In genomic region chr4:24556116-24556820, GRCm38 (mm10) we compare ENCODE assay signal across 11 mouse cellular contexts.
DNase-seq lines count a peak whose midpoint lies in the region; ATAC-seq and TF ChIP-seq lines count a peak whose summit lies in the region.
"Had no signal": no experiment of that assay in that cellular context is flagged by ENCODE, and none has a peak within 500 bp of the region (broad histone marks: within the 10 kb centered on the region; RNA-seq: fewer than 3 reads in every experiment).

No protein-coding gene starts in this region.

- WGBS in stomach, embryonic 14.5 days: 28% methylated on average over 6 of the region's 6 CpGs
- 27% methylated on average over 6 of the region's 6 CpGs for WGBS in stomach, postnatal 0 days
- 27% methylated on average over 6 of the region's 6 CpGs for WGBS in liver, embryonic 15.5 days (ENCODE audit: insufficient replicate concordance)

- no peak for TF ChIP-seq CTCF in stomach, postnatal 0 days (IDR thresholded peaks at IDR 0.05; ENCODE audit: low read depth)

- ATAC-seq in stomach, embryonic 14.5 days (ENCODE audit: insufficient number of reproducible peaks, insufficient read depth, low FRiP score, low read depth): 0 out of 2 replicates have a peak, but pooled peaks have one; percentile 14
- ATAC-seq in stomach, postnatal 0 days (ENCODE audit: low FRiP score, low TSS enrichment): no peak
- ATAC-seq in liver, embryonic 15.5 days (ENCODE audit: insufficient read depth): no peak
- no peak for ATAC-seq in cerebellum, adult (ENCODE audit: insufficient number of reproducible peaks, low FRiP score, low TSS enrichment)

- no peaks in the 10 kb centered on the region for H3K9me3 ChIP-seq in stomach, embryonic 14.5 days (ENCODE audit: control insufficient read depth, low read depth, low read length)
- H3K9me3 ChIP-seq in stomach, postnatal 0 days (ENCODE audit: control insufficient read depth, low read length): no peaks in the 10 kb centered on the region
- no peaks in the 10 kb centered on the region for H3K9me3 ChIP-seq in liver, embryonic 15.5 days (replicated peaks)
- H3K9me3 ChIP-seq: hindbrain, embryonic 15.5 days had no signal

- H3K27me3 ChIP-seq in stomach, embryonic 14.5 days (ENCODE audit: control insufficient read depth, insufficient read depth, low read length): no peaks in the 10 kb centered on the region
- H3K27me3 ChIP-seq in stomach, postnatal 0 days (ENCODE audit: control insufficient read depth, insufficient read depth, low read length): no peaks in the 10 kb centered on the region
- H3K27me3 ChIP-seq in liver, embryonic 15.5 days: no peaks in the 10 kb centered on the region
- H3K27me3 ChIP-seq: hindbrain, embryonic 15.5 days had no signal

- DNase-seq in adrenal gland, postnatal 14 days: peak; percentile 11
- no peak for DNase-seq in adrenal gland, adult 2 months
- DNase-seq in stomach, postnatal 0 days (ENCODE audit: low spot score): no peak
- no peak for DNase-seq in right cerebral cortex, adult 18-20 months
- DNase-seq in kidney, postnatal 10 days: no peak
- DNase-seq: cerebellum, adult 9-10 months; right cerebral cortex, postnatal 14 days had no signal

- peaks cover 4% of the 10 kb centered on the region; the same call in 1 of the 2 replicates for H3K4me1 ChIP-seq in stomach, embryonic 14.5 days (ENCODE audit: control insufficient read depth, insufficient read depth, low read length)
- no peaks in the 10 kb centered on the region for H3K4me1 ChIP-seq in stomach, postnatal 0 days (replicated peaks; ENCODE audit: control insufficient read depth, insufficient read depth)
- H3K4me1 ChIP-seq in liver, embryonic 15.5 days (replicated peaks): peaks cover 16% of the 10 kb centered on the region; the same call in 1 of the 2 replicates
- H3K4me1 ChIP-seq: hindbrain, embryonic 15.5 days had no signal

- H3K36me3 ChIP-seq in stomach, embryonic 14.5 days (ENCODE audit: control insufficient read depth, insufficient read depth, low read length): no peaks in the 10 kb centered on the region
- H3K36me3 ChIP-seq in stomach, postnatal 0 days (ENCODE audit: control insufficient read depth, insufficient read depth, low read length): no peaks in the 10 kb centered on the region
- H3K36me3 ChIP-seq in liver, embryonic 15.5 days (replicated peaks): peaks cover 10% of the 10 kb centered on the region; the same call in 1 of the 2 replicates
- H3K36me3 ChIP-seq: hindbrain, embryonic 15.5 days had no signal

- H3K9ac ChIP-seq in stomach, embryonic 14.5 days (replicated peaks; ENCODE audit: low read depth, low read length): no peak overlapping the region
- no peak overlapping the region for H3K9ac ChIP-seq in stomach, postnatal 0 days (ENCODE audit: low read length)
- no peak overlapping the region for H3K9ac ChIP-seq in liver, embryonic 15.5 days
- H3K9ac ChIP-seq: hindbrain, embryonic 15.5 days had no signal

- no peak overlapping the region for H3K4me3 ChIP-seq in stomach, embryonic 14.5 days (ENCODE audit: low read depth, low read length)
- H3K4me3 ChIP-seq in stomach, postnatal 0 days (ENCODE audit: low read depth, low read length): no peak overlapping the region
- no peak overlapping the region for H3K4me3 ChIP-seq in liver, embryonic 15.5 days (replicated peaks)
- H3K4me3 ChIP-seq: hindbrain, embryonic 15.5 days had no signal

- no peak overlapping the region for H3K27ac ChIP-seq in stomach, embryonic 14.5 days (ENCODE audit: low read length)
- H3K27ac ChIP-seq in stomach, postnatal 0 days (replicated peaks): no peak overlapping the region
- H3K27ac ChIP-seq in liver, embryonic 15.5 days (replicated peaks): no peak overlapping the region
- H3K27ac ChIP-seq: hindbrain, embryonic 15.5 days had no signal

- TF ChIP-seq EP300 in stomach, postnatal 0 days (optimal IDR thresholded peaks at IDR 0.05): no peak

- H3K4me2 ChIP-seq in stomach, embryonic 14.5 days (replicated peaks; ENCODE audit: low read depth, low read length): 0 out of 2 replicates have a peak overlapping the region, but pooled peaks have one; percentile 7
- no peak overlapping the region for H3K4me2 ChIP-seq in stomach, postnatal 0 days (replicated peaks; ENCODE audit: low read depth)
- H3K4me2 ChIP-seq in liver, embryonic 15.5 days: peak overlapping the region; percentile 29
- H3K4me2 ChIP-seq: hindbrain, embryonic 15.5 days had no signal
